Mouse (Mus musculus): ENCODE data around the gene Stab1.
A peak's percentile ranks its signal among the peaks of the same experiment; 100 is the strongest.

Stab1 gene

DNA sequence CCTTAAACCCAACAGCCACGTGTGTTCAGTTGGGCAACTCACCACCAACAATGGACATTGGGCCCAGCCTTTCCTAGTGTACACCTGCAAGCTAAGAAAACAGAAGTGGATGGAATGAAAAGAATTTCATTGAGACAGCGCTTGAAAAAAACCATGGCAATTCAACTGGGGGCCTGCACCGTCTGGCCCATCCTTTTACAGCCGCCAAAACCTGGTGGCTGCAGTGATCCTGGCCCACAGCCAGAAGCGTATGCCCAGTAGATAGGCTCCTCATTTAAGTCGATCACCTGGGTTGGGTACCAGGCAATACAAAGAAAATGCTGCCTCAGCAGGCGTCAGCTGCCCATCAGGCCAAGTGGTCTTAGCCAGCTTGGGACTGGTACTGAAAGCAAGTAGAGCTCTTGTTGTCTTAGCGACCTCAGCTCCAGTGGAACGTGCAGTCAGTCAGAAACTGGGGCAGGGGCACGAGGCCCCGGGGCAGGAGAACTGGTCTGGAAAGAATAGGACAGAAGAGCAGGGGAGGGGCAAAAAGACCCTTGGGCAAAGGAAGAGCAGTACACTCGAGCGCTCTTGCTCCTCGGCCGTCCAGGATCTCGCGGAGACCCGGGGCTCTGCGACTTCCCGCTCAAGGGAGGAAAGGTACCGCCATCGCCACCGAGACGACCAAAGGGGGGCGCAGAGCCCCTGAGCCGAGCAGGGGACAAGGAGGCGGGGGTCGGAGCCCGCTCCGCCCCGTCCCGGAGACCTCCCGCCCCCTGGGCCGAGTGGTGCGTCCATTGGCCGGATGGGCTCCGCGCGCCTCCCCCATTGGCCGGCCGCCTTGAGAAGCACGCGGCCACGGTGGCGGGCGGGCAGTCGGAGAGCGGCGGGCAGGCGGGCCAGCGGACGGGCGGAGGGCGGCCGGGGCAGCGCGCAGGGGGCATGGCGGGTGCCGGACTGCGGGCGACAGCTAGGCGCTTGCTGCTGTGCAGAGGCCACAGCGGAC is 37.9 kb downstream of the Stab1 start, which contains the start of gene Nt5dc2:
TSS of gene Nt5dc2 (plus strand) at position 818 of the 985 bp plus-strand sequence.
- peak; percentile 95 to 97 for DNase-seq

GRCm38 (mm10) chr14:31129326-31130235 is 38.9 kb downstream of the Stab1 start:
- DNase-seq, result no peak

GRCm38 (mm10) chr14:31128826-31129219 is 39.6 kb downstream of the Stab1 start, which contains the start of gene Smim4:
Smim4 (minus strand) TSS chr14:31128956.
- DNase-seq, result peak; percentile 98 to 99

GRCm38 (mm10) chr14:31128101-31128825 is 40.2 kb downstream of the Stab1 start:
- DNase-seq, result peak; percentile 58 to 74

DNA sequence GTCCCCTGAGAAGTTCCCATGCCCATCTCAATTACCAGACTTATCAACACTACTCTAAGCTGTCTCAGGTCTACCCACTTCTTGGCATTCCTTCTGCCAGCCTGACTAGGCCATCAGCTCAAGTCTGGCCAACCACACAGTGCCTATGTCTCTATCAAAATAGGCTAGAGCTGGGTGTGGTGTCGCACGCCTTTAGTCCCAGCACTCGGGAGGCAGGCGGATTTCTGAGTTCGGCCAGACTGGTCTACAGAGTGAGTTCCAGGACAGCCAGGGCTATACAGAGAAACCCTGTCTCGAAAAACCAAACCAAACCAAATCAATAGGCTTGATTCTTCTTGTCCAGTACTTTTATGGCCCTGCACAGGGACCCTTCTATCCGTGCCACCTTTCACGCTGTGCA is 41.6 kb downstream of the Stab1 start:
- DNase-seq, result no peak

DNA sequence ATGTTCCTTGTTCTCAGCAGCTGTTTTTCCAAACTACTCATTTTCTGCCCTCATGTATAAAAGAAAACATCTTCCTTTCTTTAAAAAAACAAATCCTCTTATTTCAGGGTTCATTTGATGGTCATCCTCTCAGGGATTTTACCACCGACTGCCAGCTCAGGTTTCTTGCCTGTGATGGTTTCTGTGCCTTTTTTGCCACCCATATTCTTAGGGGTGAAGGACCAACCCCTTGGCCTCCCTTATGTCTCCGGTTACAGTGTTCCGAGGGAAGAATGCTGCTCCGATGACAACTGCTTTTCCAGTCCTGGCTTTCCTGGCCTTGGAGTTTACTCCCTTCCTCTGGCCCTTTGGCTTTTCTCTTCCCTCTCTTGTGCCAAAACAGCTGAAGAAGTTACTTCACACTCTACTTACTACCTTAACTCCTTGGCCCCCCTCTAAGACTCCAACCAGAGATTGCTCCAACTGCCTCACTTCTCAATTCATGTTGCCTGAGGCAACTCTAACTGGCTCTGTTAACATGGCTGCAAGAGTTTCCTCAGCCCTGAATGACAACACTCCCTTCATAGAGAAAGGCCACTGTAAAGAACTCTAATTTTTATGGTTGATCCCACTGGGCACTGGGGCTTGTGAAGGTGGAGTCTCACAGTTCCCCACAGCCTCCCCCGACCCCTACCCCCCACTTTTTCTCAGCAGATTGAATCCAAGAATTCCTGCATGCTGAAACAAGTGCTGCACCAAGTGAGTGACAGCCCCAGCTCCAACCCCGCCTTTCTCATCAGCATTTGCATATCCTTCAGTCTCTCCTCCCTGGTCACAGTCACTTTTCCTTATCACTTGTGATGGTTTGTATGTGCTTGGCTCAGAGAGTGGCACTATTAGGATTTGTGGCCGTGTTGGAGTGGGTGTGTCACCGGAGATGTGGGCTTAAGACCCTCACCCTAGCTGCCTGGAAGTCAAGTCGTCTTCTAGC is 43.0 kb downstream of the Stab1 start:
- DNase-seq, result no peak

- no peak for DNase-seq
Measured at GRCm38 (mm10) chr14:31115522-31115921, 52.9 kb downstream of the Stab1 start.

DNA sequence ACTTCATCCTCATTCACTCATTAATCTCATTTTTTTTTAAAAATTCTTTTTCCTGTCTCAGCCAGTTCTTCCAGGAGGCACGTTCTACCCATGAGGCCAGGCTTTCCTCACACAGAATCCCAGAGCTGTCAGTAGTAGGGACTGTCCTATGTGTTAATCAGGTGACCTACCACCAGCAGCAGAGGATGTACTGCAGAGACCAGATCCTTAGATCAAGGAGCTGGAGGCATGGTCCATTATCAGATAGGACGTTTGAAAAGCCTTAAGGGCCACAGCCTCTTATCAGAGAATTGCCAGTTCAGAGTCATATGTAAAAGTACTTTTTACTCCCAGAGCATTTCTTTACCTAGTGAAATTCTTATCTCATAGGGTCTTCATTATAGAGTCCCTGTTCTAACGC is 54.4 kb downstream of the Stab1 start:
- no peak for DNase-seq

- DNase-seq, result no peak
Measured at GRCm38 (mm10) chr14:31112187-31112586, 56.3 kb downstream of the Stab1 start.

GRCm38 (mm10) chr14:31110613-31111012 is 57.8 kb downstream of the Stab1 start:
- DNase-seq, result no peak

- DNase-seq, result no peak
Measured at GRCm38 (mm10) chr14:31105156-31105555, 63.3 kb downstream of the Stab1 start.

- no peak for DNase-seq
Measured at GRCm38 (mm10) chr14:31089918-31090317, 78.5 kb downstream of the Stab1 start.
